Mouse (Mus musculus): ENCODE results near the gene Homer2.

DNA sequence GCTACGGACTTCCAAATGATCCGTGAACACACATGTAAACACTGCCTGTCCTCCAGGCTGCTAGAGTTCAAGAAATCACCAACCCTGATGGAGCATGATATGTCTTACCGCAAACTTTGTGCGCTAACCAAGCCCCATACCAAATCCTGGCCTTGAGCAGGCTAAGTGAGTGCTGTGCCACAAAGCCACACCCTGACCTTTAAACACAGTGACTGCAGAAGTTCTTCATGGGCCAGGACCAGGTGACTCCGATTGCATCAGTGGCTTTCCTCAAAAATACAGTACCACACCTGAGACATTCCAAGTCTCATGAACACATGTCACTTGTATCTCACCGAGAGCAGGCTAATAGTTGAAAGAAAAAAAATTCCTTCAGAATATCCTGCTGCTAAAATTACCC is 83.6 kb downstream of the Homer2 start:
- no peak for TF ChIP-seq CTCF (IDR thresholded peaks at IDR 0.05; ENCODE audit: low read depth)
- no peak for TF ChIP-seq EP300 (IDR thresholded peaks at IDR 0.05; ENCODE audit: low read depth)
